Mouse (Mus musculus): ENCODE measurements around the gene Rps6ka2. TPM values are rescaled to one million over a fixed set of nuclear protein-coding genes. Genes with fewer than 3 reads are reported as not detected.
"Not testable (repeated sequence)": the region's sequence is repeated elsewhere in the genome, so short reads cannot be mapped to it uniquely, and the experiment has no call there.

Rps6ka2 gene
- polyA plus RNA-seq, 1 experiment from 2014 or later: 5.3 TPM

GRCm38 (mm10) chr17:7306278-7307196, 136.6 kb downstream of the Rps6ka2 start:
- 56% methylated on average over 8 of the region's 8 CpGs for WGBS
- not testable (repeated sequence) for H3K9me3 ChIP-seq (ENCODE audit: control insufficient read depth, low read length)

GRCm38 (mm10) chr17:7315693-7316382, 145.9 kb downstream of the Rps6ka2 start:
- not testable (repeated sequence) for H3K9me3 ChIP-seq (ENCODE audit: control insufficient read depth, low read length); H3K9ac ChIP-seq (ENCODE audit: low read depth, low read length); H3K27me3 ChIP-seq (replicated peaks; ENCODE audit: control insufficient read depth, insufficient read depth, low read length); H3K4me1 ChIP-seq (ENCODE audit: control insufficient read depth, insufficient read depth, low read length); H3K27ac ChIP-seq (ENCODE audit: low read length); H3K4me2 ChIP-seq (ENCODE audit: low read depth, low read length); ATAC-seq; H3K36me3 ChIP-seq (ENCODE audit: control insufficient read depth, insufficient read depth, low read length); H3K4me3 ChIP-seq (ENCODE audit: low read length)
- WGBS: 79% methylated on average over 5 of the region's 8 CpGs

More at GRCm38 (mm10) chr17:7306278-7307196, 136.6 kb downstream of the Rps6ka2 start:
- not testable (repeated sequence) for H3K4me1 ChIP-seq (ENCODE audit: control insufficient read depth, insufficient read depth, low read length); H3K27ac ChIP-seq (ENCODE audit: low read length); H3K9ac ChIP-seq (ENCODE audit: low read depth, low read length); H3K4me3 ChIP-seq (ENCODE audit: low read length); H3K27me3 ChIP-seq (replicated peaks; ENCODE audit: control insufficient read depth, insufficient read depth, low read length); H3K4me2 ChIP-seq (ENCODE audit: low read depth, low read length); H3K36me3 ChIP-seq (ENCODE audit: control insufficient read depth, insufficient read depth, low read length)
- ATAC-seq: peak; percentile 74

- H3K27me3 ChIP-seq (replicated peaks; ENCODE audit: control insufficient read depth, insufficient read depth, low read length); ATAC-seq; H3K36me3 ChIP-seq (ENCODE audit: control insufficient read depth, insufficient read depth, low read length); H3K9ac ChIP-seq (ENCODE audit: low read depth, low read length); H3K4me2 ChIP-seq (ENCODE audit: low read depth, low read length); H3K27ac ChIP-seq (ENCODE audit: low read length); H3K4me3 ChIP-seq (ENCODE audit: low read length); H3K4me1 ChIP-seq (ENCODE audit: control insufficient read depth, insufficient read depth, low read length); H3K9me3 ChIP-seq (ENCODE audit: control insufficient read depth, low read length): not testable (repeated sequence)
- 71% methylated on average over 6 of the region's 6 CpGs for WGBS
These were observed 149.9 kb downstream of the Rps6ka2 start for GRCm38 (mm10) chr17:7319789-7320188.

GRCm38 (mm10) chr17:7324346-7324745, 154.4 kb downstream of the Rps6ka2 start, which contains the start of gene Tcp10a:
Gene Tcp10a, plus strand, starts transcription at chr17:7324646.
- not testable (repeated sequence) for H3K4me1 ChIP-seq (ENCODE audit: control insufficient read depth, insufficient read depth, low read length); H3K4me2 ChIP-seq (ENCODE audit: low read depth, low read length); H3K4me3 ChIP-seq (ENCODE audit: low read length); H3K9me3 ChIP-seq (ENCODE audit: control insufficient read depth, low read length); H3K27ac ChIP-seq (ENCODE audit: low read length); H3K36me3 ChIP-seq (ENCODE audit: control insufficient read depth, insufficient read depth, low read length); ATAC-seq; H3K27me3 ChIP-seq (replicated peaks; ENCODE audit: control insufficient read depth, insufficient read depth, low read length); H3K9ac ChIP-seq (ENCODE audit: low read depth, low read length)
- WGBS: 93% methylated on average over 3 of the region's 5 CpGs

GRCm38 (mm10) chr17:7326415-7326814, 156.5 kb downstream of the Rps6ka2 start:
- not testable (repeated sequence) for H3K36me3 ChIP-seq (ENCODE audit: control insufficient read depth, insufficient read depth, low read length); H3K4me2 ChIP-seq (ENCODE audit: low read depth, low read length); H3K4me1 ChIP-seq (ENCODE audit: control insufficient read depth, insufficient read depth, low read length); H3K9ac ChIP-seq (ENCODE audit: low read depth, low read length); H3K27me3 ChIP-seq (replicated peaks; ENCODE audit: control insufficient read depth, insufficient read depth, low read length); H3K4me3 ChIP-seq (ENCODE audit: low read length); H3K27ac ChIP-seq (ENCODE audit: low read length); H3K9me3 ChIP-seq (ENCODE audit: control insufficient read depth, low read length); ATAC-seq
- 63% methylated on average over 5 of the region's 8 CpGs for WGBS

GRCm38 (mm10) chr17:7332745-7333144, 162.8 kb downstream of the Rps6ka2 start:
- H3K4me2 ChIP-seq (ENCODE audit: low read depth, low read length); ATAC-seq; H3K4me3 ChIP-seq (ENCODE audit: low read length); H3K27me3 ChIP-seq (replicated peaks; ENCODE audit: control insufficient read depth, insufficient read depth, low read length); H3K9ac ChIP-seq (ENCODE audit: low read depth, low read length); H3K36me3 ChIP-seq (ENCODE audit: control insufficient read depth, insufficient read depth, low read length); H3K27ac ChIP-seq (ENCODE audit: low read length); H3K9me3 ChIP-seq (ENCODE audit: control insufficient read depth, low read length); H3K4me1 ChIP-seq (ENCODE audit: control insufficient read depth, insufficient read depth, low read length): not testable (repeated sequence)
- WGBS: 70% methylated on average over 2 of the region's 5 CpGs

GRCm38 (mm10) chr17:7337381-7337780, 167.5 kb downstream of the Rps6ka2 start:
- H3K27ac ChIP-seq (ENCODE audit: low read length); H3K4me3 ChIP-seq (ENCODE audit: low read length); H3K4me2 ChIP-seq (ENCODE audit: low read depth, low read length); H3K4me1 ChIP-seq (ENCODE audit: control insufficient read depth, insufficient read depth, low read length); H3K36me3 ChIP-seq (ENCODE audit: control insufficient read depth, insufficient read depth, low read length); H3K9ac ChIP-seq (ENCODE audit: low read depth, low read length); H3K27me3 ChIP-seq (replicated peaks; ENCODE audit: control insufficient read depth, insufficient read depth, low read length); ATAC-seq; H3K9me3 ChIP-seq (ENCODE audit: control insufficient read depth, low read length): not testable (repeated sequence)
- WGBS: 63% methylated on average over 7 of the region's 9 CpGs

- H3K36me3 ChIP-seq (ENCODE audit: control insufficient read depth, insufficient read depth, low read length); H3K27ac ChIP-seq (ENCODE audit: low read length); H3K4me2 ChIP-seq (ENCODE audit: low read depth, low read length); H3K4me1 ChIP-seq (ENCODE audit: control insufficient read depth, insufficient read depth, low read length); H3K27me3 ChIP-seq (replicated peaks; ENCODE audit: control insufficient read depth, insufficient read depth, low read length); H3K4me3 ChIP-seq (ENCODE audit: low read length); ATAC-seq; H3K9me3 ChIP-seq (ENCODE audit: control insufficient read depth, low read length); H3K9ac ChIP-seq (ENCODE audit: low read depth, low read length): not testable (repeated sequence)
- 85% methylated on average over 1 of the region's 3 CpGs for WGBS
These were observed 178.8 kb downstream of the Rps6ka2 start for GRCm38 (mm10) chr17:7348765-7349164.

- not testable (repeated sequence) for H3K27me3 ChIP-seq (replicated peaks; ENCODE audit: control insufficient read depth, insufficient read depth, low read length); H3K27ac ChIP-seq (ENCODE audit: low read length); H3K9ac ChIP-seq (ENCODE audit: low read depth, low read length); H3K4me2 ChIP-seq (ENCODE audit: low read depth, low read length); H3K4me1 ChIP-seq (ENCODE audit: control insufficient read depth, insufficient read depth, low read length); H3K36me3 ChIP-seq (ENCODE audit: control insufficient read depth, insufficient read depth, low read length); ATAC-seq; H3K9me3 ChIP-seq (ENCODE audit: control insufficient read depth, low read length); H3K4me3 ChIP-seq (ENCODE audit: low read length)
- 91% methylated on average over 1 of the region's 1 CpGs for WGBS
These were observed 182.7 kb downstream of the Rps6ka2 start, which contains the start of gene Ttll2 for GRCm38 (mm10) chr17:7352596-7352995. Gene Ttll2, minus strand, starts transcription at chr17:7352696.
